Mouse (Mus musculus): Measurements from ENCODE around the gene Spsb4. TPM values are rescaled to one million over a fixed set of nuclear protein-coding genes. Genes with fewer than 3 reads are reported as not detected.

Gene Spsb4
- 0.26 TPM for polyA plus RNA-seq (2017; shearing (Covaris generic))

DNA sequence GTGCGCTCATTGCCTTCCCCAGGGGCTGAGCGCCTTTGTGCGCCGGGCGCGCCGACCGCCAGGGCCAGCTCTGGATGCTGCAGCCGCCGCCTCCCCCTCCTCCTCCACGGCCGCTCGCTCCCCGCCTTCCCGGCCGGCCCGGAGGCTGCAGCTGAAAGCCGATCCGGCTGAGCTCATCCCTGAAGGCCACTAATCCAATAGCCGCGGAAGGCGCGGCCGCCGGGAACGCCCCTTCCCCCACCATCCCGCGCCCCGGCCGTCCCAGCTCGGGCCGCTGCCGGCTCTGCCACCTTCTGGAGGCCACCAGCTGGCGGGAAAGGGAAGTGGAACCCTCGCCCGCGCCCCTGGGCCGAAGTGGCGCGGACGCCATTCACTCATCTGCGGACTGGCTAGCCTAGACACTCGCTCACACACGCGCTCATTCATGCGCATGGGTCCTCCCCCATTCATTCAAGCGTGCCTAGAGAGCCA lies at the start of gene Spsb4:
Gene Spsb4, minus strand, starts transcription at position 167 of the 471 bp plus-strand sequence.

Other genes starting within 250 kb of the Spsb4 start
- 33.0 TPM for gene Pxylp1, start 126.2 kb downstream of the Spsb4 start, polyA plus RNA-seq (2017; shearing (Covaris generic))
- gene Slc25a36, start 92.3 kb upstream of the Spsb4 start, polyA plus RNA-seq (2017; shearing (Covaris generic)) = 149 TPM

All from effector memory CD4-positive, alpha-beta T cell, adult 7 months (primary cell).